Mouse (Mus musculus) gastrocnemius, postnatal 36 days (tissue): Measurements from ENCODE around the gene Pde10a. TPM values are rescaled to one million over a fixed set of nuclear protein-coding genes. Genes with fewer than 3 reads are reported as not detected.

Source experiments
- total RNA-seq, 2 experiments: library from RNA; stranded (reverse); gene quantifications; 2 replicates each; pipeline ENCODE4 v1.2.3; 2021

Pde10a gene
- total RNA-seq, 2 experiments from 2014 or later, result 3.9 to 4.5 TPM

Other genes with a start within 250 kb of the Pde10a start
- gene Mpc1, start 242.5 kb upstream of the Pde10a start, total RNA-seq, result 100 to 1,000 TPM; 378 to 448 TPM
- gene Sft2d1, start 214.3 kb upstream of the Pde10a start, total RNA-seq, result 1 to 10 TPM; 5.0 to 5.7 TPM
- gene Prr18, start 187.9 kb upstream of the Pde10a start, total RNA-seq, result under 1 TPM in 1 of 2 experiments, not detected in 1; 0.07 TPM
- gene T2, start 169.4 kb upstream of the Pde10a start, total RNA-seq, result not detected
- not detected for gene T, start 90.9 kb upstream of the Pde10a start, total RNA-seq
- gene Gm17087, start 41.6 kb downstream of the Pde10a start, total RNA-seq, result not detected